Comparison of ENCODE assay signal across 8 mouse cellular contexts in the genomic region with DNA sequence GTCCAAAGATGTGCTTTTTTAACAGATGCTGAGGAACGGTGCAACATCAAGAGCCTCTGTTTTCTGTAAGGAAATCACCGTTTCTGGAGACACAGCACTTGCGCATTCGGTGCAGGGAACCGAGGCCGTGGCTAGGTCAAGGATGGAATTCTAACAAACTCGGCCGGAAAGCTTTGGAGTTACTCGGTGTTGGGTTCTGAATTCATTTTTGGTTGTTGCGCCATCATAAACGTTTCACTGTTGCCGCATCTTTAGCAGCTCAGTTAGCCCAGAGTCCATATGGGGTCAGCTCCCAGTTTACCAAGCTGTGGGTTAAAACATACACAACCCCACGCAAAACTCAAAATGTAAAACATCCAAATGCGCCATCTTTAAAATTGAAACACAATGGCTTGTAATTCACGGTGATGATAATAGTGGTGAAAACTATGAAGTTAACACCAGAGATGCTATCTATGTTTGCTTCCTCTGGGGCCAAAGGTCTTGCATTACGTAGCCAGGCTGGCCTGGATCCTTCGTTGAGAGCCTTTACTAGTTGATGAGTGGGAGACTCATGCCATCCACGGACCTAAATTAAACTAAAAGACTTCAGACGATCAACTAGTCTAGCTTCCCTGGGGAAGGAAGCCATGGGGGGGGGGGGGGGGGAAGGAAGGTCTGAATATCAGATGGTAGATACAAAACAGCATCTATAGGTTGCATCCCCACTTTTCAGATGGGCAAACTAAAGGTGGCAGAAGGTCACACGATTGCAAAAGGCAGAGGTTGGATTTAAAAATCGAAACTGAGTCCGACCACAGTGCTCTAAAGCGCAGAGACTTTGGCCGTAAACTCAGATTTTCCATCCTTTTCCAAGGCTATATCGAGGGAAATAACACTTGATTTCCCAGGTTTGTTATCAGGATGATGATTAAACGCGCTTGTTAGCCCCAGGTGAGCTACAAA. TPM values are rescaled to one million over a fixed set of nuclear protein-coding genes. Genes with fewer than 3 reads are reported as not detected.
DNase-seq lines count a peak whose midpoint lies in the region; ATAC-seq lines count a peak whose summit lies in the region.

No protein-coding gene starts in this region.

- ATAC-seq in kidney, embryonic 16.5 days (ENCODE audit: low FRiP score, low TSS enrichment) = no peak
- ATAC-seq in intestine, embryonic 16.5 days = peak; percentile 11; the same call in 1 of the 2 replicates
- ATAC-seq in neural tube, embryonic 12.5 days (ENCODE audit: low FRiP score, low read depth) = 0 out of 2 replicates have a peak, but pooled peaks have one; percentile 21

- 42% methylated on average over 27 of the region's 27 CpGs for WGBS in kidney, embryonic 16.5 days
- 39% methylated on average over 27 of the region's 27 CpGs for WGBS in intestine, embryonic 16.5 days
- 50% methylated on average over 27 of the region's 27 CpGs for WGBS in neural tube, embryonic 12.5 days

- no peaks in the 10 kb centered on the region for H3K27me3 ChIP-seq in kidney, embryonic 16.5 days (ENCODE audit: insufficient read depth, low read length)
- H3K27me3 ChIP-seq in intestine, embryonic 16.5 days (replicated peaks; ENCODE audit: control insufficient read depth, insufficient read depth, low read length) = no peaks in the 10 kb centered on the region
- no peaks in the 10 kb centered on the region for H3K27me3 ChIP-seq in neural tube, embryonic 12.5 days (replicated peaks)

- H3K36me3 ChIP-seq in kidney, embryonic 16.5 days (ENCODE audit: insufficient read depth, low read length) = peaks cover 12% of the 10 kb centered on the region; the same call in 1 of the 2 replicates
- no peaks in the 10 kb centered on the region for H3K36me3 ChIP-seq in intestine, embryonic 16.5 days (ENCODE audit: control insufficient read depth, insufficient read depth, low read length)
- peaks cover 11% of the 10 kb centered on the region; the same call in 1 of the 2 replicates for H3K36me3 ChIP-seq in neural tube, embryonic 12.5 days

- H3K27ac ChIP-seq in kidney, embryonic 16.5 days (ENCODE audit: low read length) = peak overlapping the region; percentile 91
- peak overlapping the region; percentile 87 for H3K27ac ChIP-seq in intestine, embryonic 16.5 days (ENCODE audit: low read length)
- peak overlapping the region; percentile 77 for H3K27ac ChIP-seq in neural tube, embryonic 12.5 days

- peak overlapping the region; percentile 96 for H3K9ac ChIP-seq in kidney, embryonic 16.5 days (replicated peaks; ENCODE audit: low read length)
- peak overlapping the region; percentile 89 for H3K9ac ChIP-seq in intestine, embryonic 16.5 days (ENCODE audit: low read depth, low read length)
- H3K9ac ChIP-seq in neural tube, embryonic 12.5 days = peak overlapping the region; percentile 78

- H3K4me3 ChIP-seq in kidney, embryonic 16.5 days (ENCODE audit: low read length) = peak overlapping the region; percentile 89
- peak overlapping the region; percentile 89 for H3K4me3 ChIP-seq in intestine, embryonic 16.5 days (ENCODE audit: low read length)
- H3K4me3 ChIP-seq in neural tube, embryonic 12.5 days = peak overlapping the region; percentile 70

- peak overlapping the region; percentile 75 for H3K4me2 ChIP-seq in kidney, embryonic 16.5 days (replicated peaks; ENCODE audit: low read depth, low read length)
- H3K4me2 ChIP-seq in intestine, embryonic 16.5 days (ENCODE audit: low read depth, low read length) = peak overlapping the region; percentile 62
- peak overlapping the region; percentile 73 for H3K4me2 ChIP-seq in neural tube, embryonic 12.5 days (replicated peaks)

- no peak for DNase-seq in kidney, postnatal 36 days
- DNase-seq in embryo, embryonic 9.5 days (ENCODE audit: extremely low spot score) = peak; percentile 30
- DNase-seq in T-cell, adult 2 months (ENCODE audit: low spot score) = no peak
- DNase-seq in gastrocnemius, postnatal 25 days = no peak
- DNase-seq in c-Kit-positive CD71-positive TER-119-positive erythroid progenitor cells, embryonic 14.5 days (ENCODE audit: low spot score) = no peak

- peaks cover 14% of the 10 kb centered on the region for H3K4me1 ChIP-seq in kidney, embryonic 16.5 days (ENCODE audit: insufficient read depth, low read length)
- peaks cover 17% of the 10 kb centered on the region for H3K4me1 ChIP-seq in intestine, embryonic 16.5 days (ENCODE audit: control insufficient read depth, insufficient read depth, low read length)
- peaks cover 14% of the 10 kb centered on the region for H3K4me1 ChIP-seq in neural tube, embryonic 12.5 days

- H3K9me3 ChIP-seq in kidney, embryonic 16.5 days (ENCODE audit: low read length) = no peaks in the 10 kb centered on the region
- H3K9me3 ChIP-seq in intestine, embryonic 16.5 days (ENCODE audit: control insufficient read depth, low read length) = no peaks in the 10 kb centered on the region
- no peaks in the 10 kb centered on the region for H3K9me3 ChIP-seq in neural tube, embryonic 12.5 days

RNA-seq across cellular contexts. Expression of gene Nmt1, which starts 11.8 kb away (rescaled TPM):
- 50.7 and 51.9 TPM in 2 replicates for polyA plus RNA-seq in kidney, embryonic 16.5 days (2015; fragmentation: Nextera tagmentation; extraction: Ambion mirVana)
- 55.9 and 59.6 TPM in 2 replicates for polyA plus RNA-seq in intestine, embryonic 16.5 days (2015; fragmentation: Nextera tagmentation; extraction: Ambion mirVana)
- polyA plus RNA-seq in neural tube, embryonic 12.5 days (2016; fragmentation: Nextera tagmentation; extraction: Ambion mirVana) = 44.9 and 49.7 TPM in 2 replicates
- 10 to 100 TPM; 35.6 to 36.7 TPM for total RNA-seq in gastrocnemius, postnatal 25 days (2021)

RNA-seq across cellular contexts. Expression of gene Dcakd, which starts 12.0 kb away (rescaled TPM):
- polyA plus RNA-seq in kidney, embryonic 16.5 days (2015; fragmentation: Nextera tagmentation; extraction: Ambion mirVana) = 161 and 201 TPM in 2 replicates
- polyA plus RNA-seq in intestine, embryonic 16.5 days (2015; fragmentation: Nextera tagmentation; extraction: Ambion mirVana) = 91.5 and 92.7 TPM in 2 replicates
- 150 and 170 TPM in 2 replicates for polyA plus RNA-seq in neural tube, embryonic 12.5 days (2016; fragmentation: Nextera tagmentation; extraction: Ambion mirVana)
- total RNA-seq in gastrocnemius, postnatal 25 days (2021) = 10 to 100 TPM; 22.0 to 28.2 TPM
